Mouse (Mus musculus) monocyte, adult 5-6 weeks (primary cell): ENCODE data around the gene Psmg1. TPM values are rescaled to one million over a fixed set of nuclear protein-coding genes. Genes with fewer than 3 reads are reported as not detected.
A peak's percentile ranks its signal among the peaks of the same experiment; 100 is the strongest.
"Not testable (repeated sequence)": the region's sequence is repeated elsewhere in the genome, so short reads cannot be mapped to it uniquely, and the experiment has no call there.

Experiments used
- ATAC-seq: fragments of 153-309, 156-312 bp; replicated peaks from 2 replicates; pipeline ENCODE4 v1.8.0; 2017; ENCODE audit warnings: mild to moderate bottlenecking; ENCODE audit not compliant: low TSS enrichment, insufficient number of reproducible peaks, severe bottlenecking, poor library complexity, low FRiP score
- total RNA-seq: library from RNA; stranded (forward); fragments of 200-1000, 200-491, 200-594 nt; gene quantifications from 3 replicates; pipeline ENCODE4 v1.2.3, GENCODE M21; 2017

Psmg1 gene
- 21.3 to 27.5 TPM (median 22.7 TPM) in 3 replicates for total RNA-seq

- peak; percentile 84 for ATAC-seq
These were observed at the start of gene Psmg1 for GRCm38 (mm10) chr16:95990462-95991121. TSS of gene Psmg1 (minus strand) at chr16:95990960.

DNA sequence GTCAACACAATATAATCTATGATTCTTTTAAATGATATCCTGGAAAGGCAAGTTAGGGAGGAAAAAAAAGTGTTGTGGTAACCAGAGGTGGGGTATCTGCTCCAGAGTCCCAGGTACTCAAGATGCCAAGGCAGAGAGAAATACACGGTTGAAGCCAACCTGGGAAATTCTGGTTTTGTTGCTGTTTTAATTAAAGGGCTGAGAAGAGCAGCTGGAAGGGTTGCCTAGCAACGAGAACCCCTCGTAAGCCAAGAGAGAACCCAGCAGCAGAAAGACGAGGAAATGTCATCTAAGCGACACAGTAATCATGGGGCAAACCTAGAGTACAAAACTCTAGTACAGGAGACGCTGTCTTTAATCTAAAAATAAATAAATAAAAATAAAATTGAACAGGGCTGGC, 48.8 kb upstream of the Psmg1 start:
- no peak for ATAC-seq

DNA sequence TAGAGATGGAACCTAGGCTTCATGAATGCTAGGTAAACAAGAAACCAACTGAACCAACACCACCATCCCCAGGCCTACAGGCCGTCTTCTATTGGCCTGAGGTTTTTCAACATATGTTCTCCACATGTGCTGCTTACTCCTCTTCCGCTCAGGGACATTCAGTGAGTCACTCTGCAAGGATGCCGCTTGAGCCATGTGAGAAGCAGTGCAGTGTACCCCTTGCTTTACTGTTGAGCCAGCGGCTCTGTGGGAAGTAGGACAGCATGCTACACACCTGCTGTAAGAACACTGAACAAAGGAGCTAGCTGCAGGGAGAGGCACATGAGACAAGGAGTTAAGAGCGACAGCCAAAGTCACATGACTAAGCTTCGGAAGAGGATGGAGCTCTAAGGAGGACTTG, 43.7 kb upstream of the Psmg1 start:
- no peak for ATAC-seq

GRCm38 (mm10) chr16:96032368-96033043, 41.7 kb upstream of the Psmg1 start:
- ATAC-seq = no peak

GRCm38 (mm10) chr16:96030476-96031102, 39.8 kb upstream of the Psmg1 start:
- 0 out of 2 replicates have a peak, but pooled peaks have one; percentile 40 for ATAC-seq

GRCm38 (mm10) chr16:96026256-96026655, 35.5 kb upstream of the Psmg1 start:
- no peak for ATAC-seq

GRCm38 (mm10) chr16:96025244-96025643, 34.5 kb upstream of the Psmg1 start:
- no peak for ATAC-seq

GRCm38 (mm10) chr16:96021045-96021444, 30.3 kb upstream of the Psmg1 start:
- no peak for ATAC-seq

- peak; percentile 24; the same call in 1 of the 2 replicates for ATAC-seq
These were observed 18.4 kb upstream of the Psmg1 start for GRCm38 (mm10) chr16:96009124-96009523.

DNA sequence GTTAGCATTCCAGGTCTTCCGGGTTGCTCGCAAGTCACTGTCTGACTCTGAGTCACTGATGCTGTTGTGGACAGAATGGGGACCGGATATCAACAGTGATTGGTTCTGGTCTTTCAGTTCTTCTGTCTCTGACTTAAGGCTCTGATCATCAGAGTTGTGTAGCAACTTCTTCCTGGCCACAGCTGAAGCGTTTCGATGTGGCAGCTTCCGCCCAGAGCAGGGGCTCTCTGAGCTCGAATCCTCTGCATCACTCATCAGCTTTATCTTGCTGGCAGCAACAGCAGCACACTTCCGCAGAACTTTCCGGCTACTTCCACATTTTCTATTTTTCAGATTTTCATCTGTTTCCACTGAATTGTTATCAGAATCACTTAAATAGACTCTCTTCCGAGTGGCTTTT, 13.5 kb upstream of the Psmg1 start:
- peak; percentile 23; the same call in 1 of the 2 replicates for ATAC-seq

DNA sequence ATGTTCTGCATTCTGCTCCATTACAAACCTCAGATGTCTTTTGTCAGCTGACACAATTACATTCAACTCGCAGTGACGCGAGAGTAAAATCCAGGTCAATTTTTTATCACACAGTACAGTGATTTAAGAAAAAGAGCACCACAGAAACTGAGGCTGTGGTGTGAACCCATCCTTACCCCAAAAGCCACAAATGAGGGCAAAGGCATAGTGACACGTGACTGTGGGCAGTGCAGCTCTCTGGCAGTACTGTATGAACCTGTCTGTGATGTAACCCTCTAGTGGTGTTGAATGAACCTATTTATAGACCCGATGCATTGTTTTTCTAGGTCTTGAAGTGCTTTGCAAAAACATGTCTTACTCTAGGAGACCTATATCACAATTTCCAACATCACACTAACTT, 8.5 kb upstream of the Psmg1 start:
- ATAC-seq = no peak

- ATAC-seq = no peak
These were observed 5.4 kb upstream of the Psmg1 start for GRCm38 (mm10) chr16:95996156-95996555.

- not testable (repeated sequence) for ATAC-seq
These were observed 3.8 kb upstream of the Psmg1 start for GRCm38 (mm10) chr16:95994576-95994975.

- ATAC-seq = no peak
These were observed 1.8 kb upstream of the Psmg1 start for GRCm38 (mm10) chr16:95992596-95992995.

GRCm38 (mm10) chr16:95991122-95991900, 551 bp upstream of the Psmg1 start:
- no peak for ATAC-seq

DNA sequence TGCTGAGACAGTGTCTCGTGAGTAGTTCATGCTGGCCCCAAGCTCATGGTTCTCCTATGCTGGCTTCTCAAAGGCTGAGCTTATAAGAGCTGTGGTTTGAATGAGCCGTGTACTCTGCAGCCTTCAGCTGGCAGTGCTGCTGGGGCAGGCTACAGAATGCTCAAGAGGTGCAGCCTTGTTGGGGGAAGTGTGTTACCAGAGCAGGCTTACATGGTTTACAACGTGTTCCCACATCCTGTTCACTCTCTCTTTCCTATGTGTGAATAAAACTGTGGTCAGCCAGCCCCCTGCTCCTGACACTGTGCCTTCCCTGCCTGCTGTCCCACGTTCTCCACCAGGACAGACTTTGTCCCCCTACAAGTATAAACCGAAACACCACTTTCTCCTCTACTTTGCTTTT, 5.8 kb downstream of the Psmg1 start:
- no peak; the same call in 1 of the 2 replicates for ATAC-seq

DNA sequence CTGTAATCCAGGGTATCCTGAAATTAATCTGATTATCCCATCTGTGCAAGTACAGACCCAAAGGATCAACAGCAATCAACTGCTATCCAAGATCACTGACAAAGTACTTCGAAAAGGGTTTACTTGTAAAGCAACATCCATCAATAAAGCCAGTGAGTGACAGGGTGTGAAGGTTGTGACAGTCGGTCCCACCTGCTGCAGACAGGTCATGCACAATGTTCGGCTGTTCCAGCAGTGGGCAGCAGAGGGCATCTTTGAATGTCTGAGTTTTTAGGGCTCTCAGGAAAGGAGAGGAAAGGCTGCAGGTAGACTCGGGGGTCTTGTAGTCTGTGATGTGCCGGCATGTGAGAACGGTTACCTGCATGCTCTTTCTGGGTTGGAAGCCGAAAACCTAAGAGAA, 7.2 kb downstream of the Psmg1 start:
- no peak for ATAC-seq

- no peak for ATAC-seq
These were observed 19.9 kb downstream of the Psmg1 start for GRCm38 (mm10) chr16:95970841-95971240.

GRCm38 (mm10) chr16:95967455-95967854, 23.3 kb downstream of the Psmg1 start:
- no peak for ATAC-seq
